Mouse (Mus musculus): ENCODE data around the gene Ang2.
A peak's percentile ranks its signal among the peaks of the same experiment; 100 is the strongest.
"Not testable (repeated sequence)": the region's sequence is repeated elsewhere in the genome, so short reads cannot be mapped to it uniquely, and the experiment has no call there.

Ang2 gene

GRCm38 (mm10) chr14:51199098-51200023 lies at the start of gene Ang2:
Gene Ang2 (minus strand): TSS chr14:51199148.
- no peak for DNase-seq (ENCODE audit: low spot score in 2 of 2)

DNA sequence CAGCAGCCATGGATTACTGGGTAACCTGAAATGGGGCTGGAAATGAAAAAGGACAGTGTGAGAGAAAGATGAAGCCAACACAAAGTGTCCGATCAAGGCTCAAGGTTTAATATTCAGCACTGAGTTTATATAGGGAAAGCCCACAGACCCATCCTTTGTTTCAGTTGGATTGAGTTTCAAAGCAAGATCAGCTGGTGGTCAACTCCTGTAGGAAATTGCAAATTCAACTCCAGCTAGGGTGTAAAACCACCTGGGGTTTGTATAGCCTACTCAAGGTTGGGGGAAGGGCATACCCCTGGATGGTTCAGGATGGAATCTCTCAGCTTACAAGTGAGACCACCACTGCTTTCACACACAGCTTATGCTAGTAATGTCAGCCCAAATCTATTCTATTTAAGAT lies 48.8 kb upstream of the Ang2 start:
- no peak for DNase-seq (ENCODE audit: low spot score in 2 of 2)

DNA sequence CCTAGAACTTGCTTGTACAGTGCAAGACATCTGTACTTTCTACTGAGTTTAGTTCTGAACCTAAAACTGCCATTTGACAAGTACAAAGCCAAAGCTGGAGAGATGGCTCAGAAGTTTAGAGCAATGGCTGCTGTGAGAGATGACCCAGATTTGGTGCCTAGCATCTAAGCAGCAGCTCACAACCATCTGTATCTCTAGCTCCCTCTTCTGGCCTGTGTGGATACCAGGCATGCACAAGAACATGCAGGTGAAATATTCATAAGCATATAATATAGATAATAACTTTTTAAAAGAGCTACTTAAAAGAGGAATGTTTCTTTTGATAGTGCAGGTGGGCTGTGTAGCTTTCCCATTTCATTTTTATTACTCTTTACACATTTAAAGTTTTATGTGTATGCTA lies 42.0 kb upstream of the Ang2 start:
- peak; percentile 29 to 35 for DNase-seq (ENCODE audit: low spot score in 2 of 2)

- not testable (repeated sequence) for DNase-seq (ENCODE audit: low spot score in 2 of 2)
Measured at GRCm38 (mm10) chr14:51237488-51237887, 38.5 kb upstream of the Ang2 start.

DNA sequence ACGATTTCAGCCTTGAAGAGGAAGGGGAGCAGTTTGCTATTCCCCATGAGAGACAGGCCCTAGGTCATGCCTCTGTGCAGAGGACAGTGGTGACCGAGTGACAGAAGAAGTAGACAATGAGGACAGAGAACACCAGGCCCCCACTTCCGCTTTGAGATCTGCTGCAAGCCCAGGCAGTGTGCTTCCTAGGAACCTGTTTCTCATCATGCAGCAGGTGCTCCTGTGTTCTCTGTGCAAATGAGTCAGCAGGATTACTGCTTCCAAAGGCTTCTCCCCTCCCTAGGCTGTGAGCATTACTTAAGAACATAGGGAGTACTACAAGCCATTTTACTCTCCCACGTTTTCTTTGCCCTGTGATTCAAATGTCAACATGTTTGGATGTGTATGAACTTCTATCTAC lies 30.7 kb upstream of the Ang2 start:
- DNase-seq (ENCODE audit: low spot score in 2 of 2), result peak in 1 of 2 experiments; percentile 5

GRCm38 (mm10) chr14:51220075-51220474 lies 21.1 kb upstream of the Ang2 start:
- not testable (repeated sequence) for DNase-seq (ENCODE audit: low spot score in 2 of 2)

DNA sequence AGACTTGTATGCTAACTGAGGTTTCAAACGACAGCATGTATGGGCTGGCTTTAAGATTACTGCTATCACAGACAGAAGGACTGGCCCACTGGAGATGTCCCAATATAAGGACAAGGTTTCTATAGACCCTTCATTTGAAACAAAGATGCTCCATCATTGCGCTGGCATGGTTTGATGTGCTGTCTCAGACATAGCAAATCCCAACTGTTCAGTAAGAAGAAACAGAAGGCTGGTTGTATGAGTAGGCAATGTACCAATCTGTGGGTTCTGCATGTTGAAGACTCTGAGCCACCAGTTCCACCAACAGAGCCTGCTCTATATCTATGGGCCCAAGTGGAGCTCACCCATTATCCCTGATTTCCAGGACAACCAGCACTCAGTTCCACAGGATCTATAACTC lies 4.2 kb upstream of the Ang2 start, which contains the start of gene Ear14:
Ear14 (plus strand) TSS at position 277 of the 400 bp plus-strand sequence.
- no peak for DNase-seq (ENCODE audit: low spot score in 2 of 2)

DNA sequence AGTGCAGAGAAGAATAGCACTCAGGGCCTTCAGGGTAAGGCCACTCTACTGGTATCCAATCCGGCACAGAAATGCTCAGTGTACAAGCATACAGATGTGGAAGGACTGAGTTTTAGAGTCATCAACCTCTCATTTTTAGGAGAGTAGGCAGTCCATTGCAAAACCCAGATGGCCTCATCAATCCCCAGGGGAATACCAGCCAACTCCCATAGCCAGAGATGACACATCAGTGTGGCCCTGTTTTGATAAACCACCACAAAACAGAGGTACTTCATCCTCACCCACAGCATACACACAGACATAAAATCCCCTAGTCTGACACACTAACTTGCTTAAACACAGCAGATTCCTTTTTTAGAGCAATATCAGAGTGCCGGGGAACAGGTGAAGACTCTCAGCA lies 1.5 kb upstream of the Ang2 start:
- DNase-seq (ENCODE audit: low spot score in 2 of 2), result no peak

- DNase-seq (ENCODE audit: low spot score in 2 of 2), result no peak
Measured at GRCm38 (mm10) chr14:51200054-51200453, 1.1 kb upstream of the Ang2 start.

DNA sequence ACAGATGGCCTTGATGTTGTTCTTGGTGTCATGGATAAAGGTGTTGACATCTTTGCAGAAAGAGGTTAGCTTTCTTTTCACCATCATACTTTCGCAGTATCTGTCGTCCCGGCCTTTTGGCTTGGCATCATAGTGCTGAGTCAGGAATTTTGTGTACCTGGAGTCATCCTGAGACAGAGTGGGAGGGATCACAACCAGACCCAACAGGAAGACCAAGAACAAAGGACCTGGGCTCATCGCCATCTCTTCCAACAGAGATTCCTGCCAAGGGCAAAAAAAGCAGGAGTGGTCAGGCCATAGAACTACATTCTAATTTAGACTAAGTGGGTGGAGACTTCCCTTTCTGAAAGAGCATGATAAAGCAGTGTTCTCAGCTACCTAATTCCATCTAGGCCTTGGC lies 3.3 kb downstream of the Ang2 start:
- DNase-seq (ENCODE audit: low spot score in 2 of 2), result no peak

- not testable (repeated sequence) for DNase-seq (ENCODE audit: low spot score in 2 of 2)
Measured at GRCm38 (mm10) chr14:51181051-51181450, 17.9 kb downstream of the Ang2 start.

DNA sequence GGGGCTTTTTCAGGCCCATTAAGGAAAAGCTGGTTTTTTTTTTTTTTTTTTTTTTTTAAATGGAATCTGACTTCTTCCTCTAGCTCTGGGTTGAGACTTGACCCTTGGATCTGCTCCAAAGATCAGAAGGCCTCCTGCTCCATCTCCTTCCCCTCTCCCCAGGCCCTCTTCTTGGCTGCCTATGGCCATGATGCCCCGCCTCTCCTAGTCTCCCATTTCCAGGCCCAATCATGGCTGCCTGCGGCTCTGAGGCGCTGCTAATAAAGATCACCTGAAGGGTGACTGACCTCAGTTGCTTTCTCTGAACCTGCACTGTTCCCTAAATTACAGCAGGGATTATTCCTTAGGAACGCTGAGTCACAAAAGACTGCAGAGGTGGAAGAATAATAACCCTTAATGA lies 25.1 kb downstream of the Ang2 start:
- DNase-seq (ENCODE audit: low spot score in 2 of 2), result no peak

DNA sequence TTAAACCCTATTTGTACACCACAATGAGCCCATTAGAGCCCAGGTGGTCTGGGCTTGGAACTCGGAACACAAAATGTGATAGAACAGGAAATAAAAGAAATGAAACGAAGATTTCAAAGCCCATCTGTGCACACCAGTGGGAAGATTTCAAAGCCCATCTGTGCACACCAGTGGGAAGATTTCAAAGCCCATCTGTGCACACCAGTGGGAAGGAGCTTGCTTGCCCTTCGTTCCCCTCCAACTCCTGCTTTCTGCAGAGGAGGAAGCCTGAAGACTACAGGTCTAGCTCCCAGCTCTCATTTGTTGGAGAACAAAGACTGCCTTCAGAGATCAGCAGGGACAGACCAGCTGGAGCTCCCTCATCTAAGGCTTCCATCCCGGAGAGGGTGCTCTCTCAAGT lies 26.0 kb downstream of the Ang2 start:
- not testable (repeated sequence) for DNase-seq (ENCODE audit: low spot score in 2 of 2)

- DNase-seq (ENCODE audit: low spot score in 2 of 2), result peak in 1 of 2 experiments; percentile 13
Measured at GRCm38 (mm10) chr14:51172095-51172865, 26.7 kb downstream of the Ang2 start.

- no peak for DNase-seq (ENCODE audit: low spot score in 2 of 2)
Measured at GRCm38 (mm10) chr14:51166068-51166467, 32.9 kb downstream of the Ang2 start.

GRCm38 (mm10) chr14:51165435-51165834 lies 33.5 kb downstream of the Ang2 start:
- no peak for DNase-seq (ENCODE audit: low spot score in 2 of 2)

GRCm38 (mm10) chr14:51163323-51163722 lies 35.6 kb downstream of the Ang2 start:
- not testable (repeated sequence) for DNase-seq (ENCODE audit: low spot score in 2 of 2)

DNA sequence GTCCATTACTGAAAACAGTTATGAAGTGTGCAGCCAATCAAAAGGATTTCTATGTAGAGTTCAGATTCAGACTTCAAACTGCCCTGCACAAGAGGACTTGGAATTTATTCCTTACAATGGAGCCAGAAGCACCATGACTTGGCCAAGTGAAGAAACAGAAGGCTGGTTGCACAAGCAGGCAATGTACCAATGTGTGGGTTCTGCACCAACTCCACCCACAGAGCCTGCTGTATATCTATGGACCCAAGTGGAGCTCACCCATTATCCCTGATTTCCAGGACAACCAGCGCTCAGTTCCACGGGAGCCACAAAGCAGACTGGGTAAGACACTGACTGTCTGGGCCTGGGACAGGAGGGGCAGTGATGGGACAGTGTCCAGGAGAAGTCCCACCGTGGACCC lies 37.0 kb downstream of the Ang2 start, which contains the start of gene Rnase2b:
Rnase2b (plus strand) TSS at position 285 of the 400 bp plus-strand sequence.
- DNase-seq (ENCODE audit: low spot score in 2 of 2), result not testable (repeated sequence)

DNA sequence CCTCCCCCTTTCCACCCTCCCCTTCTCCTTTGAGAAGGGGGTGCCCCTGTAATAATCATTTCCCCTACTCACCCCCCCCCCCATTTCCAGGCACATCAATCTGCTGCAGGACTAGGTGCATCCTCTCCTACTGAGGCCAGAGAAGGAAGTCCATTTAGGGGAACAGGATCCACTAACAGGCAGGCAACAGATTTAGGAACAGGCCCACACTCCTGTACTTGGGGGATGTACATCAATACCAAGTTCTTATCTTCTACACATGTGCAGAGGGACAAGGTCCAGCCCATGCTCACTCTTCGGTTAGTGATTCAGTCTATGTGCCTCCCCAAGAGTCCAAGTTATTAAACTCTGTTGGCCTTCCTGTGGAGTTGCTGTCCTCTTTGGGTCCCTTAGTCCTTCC lies 41.9 kb downstream of the Ang2 start:
- no peak for DNase-seq (ENCODE audit: low spot score in 2 of 2)

DNA sequence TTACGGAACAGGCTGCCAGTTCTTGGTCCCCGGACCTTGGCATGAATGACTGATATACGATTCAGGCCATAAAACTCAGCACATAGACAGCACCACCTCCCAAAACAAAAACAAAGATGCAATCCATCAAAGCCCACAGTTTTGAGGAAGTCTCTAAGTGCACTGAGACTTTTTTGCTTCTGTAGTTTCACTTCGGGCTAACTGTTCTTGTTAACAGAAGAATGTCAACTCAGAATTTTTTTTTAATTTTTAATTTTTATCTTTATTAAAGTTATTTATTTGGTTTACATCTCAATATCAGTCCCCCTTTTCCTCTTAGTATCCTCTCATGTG lies 42.2 kb downstream of the Ang2 start:
- no peak for DNase-seq (ENCODE audit: low spot score in 2 of 2)

GRCm38 (mm10) chr14:51156056-51156735 lies 42.8 kb downstream of the Ang2 start:
- DNase-seq (ENCODE audit: low spot score in 2 of 2), result no peak

- no peak for DNase-seq (ENCODE audit: low spot score in 2 of 2)
Measured at GRCm38 (mm10) chr14:51152249-51152870, 46.6 kb downstream of the Ang2 start.

All from urinary bladder, postnatal 36 days (tissue).